Mouse (Mus musculus) urinary bladder, postnatal 25 days (tissue): ENCODE results near the gene Kcnk1.

Source experiments
- DNase-seq: peaks from one replicate; pipeline ENCODE4 v3.0.0; 2022; ENCODE audit warnings: low spot score

Gene Kcnk1

GRCm38 (mm10) chr8:125995101-125995986 is at the start of gene Kcnk1:
Gene Kcnk1, plus strand, starts transcription at chr8:125995170.
- peak; percentile 63 for DNase-seq

- no peak for DNase-seq
Observed at GRCm38 (mm10) chr8:125948696-125949308, 46.2 kb upstream of the Kcnk1 start.

GRCm38 (mm10) chr8:125950007-125950940 is 44.7 kb upstream of the Kcnk1 start:
- DNase-seq, result peak; percentile 77

- DNase-seq, result peak; percentile 49
Observed at GRCm38 (mm10) chr8:125955671-125956070, 39.3 kb upstream of the Kcnk1 start.

- DNase-seq, result no peak
Observed at GRCm38 (mm10) chr8:125956796-125957195, 38.2 kb upstream of the Kcnk1 start.

GRCm38 (mm10) chr8:125957226-125957993 is 37.6 kb upstream of the Kcnk1 start:
- no peak for DNase-seq

- DNase-seq, result no peak
Observed at GRCm38 (mm10) chr8:125957994-125958368, 37.0 kb upstream of the Kcnk1 start.

GRCm38 (mm10) chr8:125959363-125959771 is 35.6 kb upstream of the Kcnk1 start:
- DNase-seq, result no peak

GRCm38 (mm10) chr8:125960037-125960436 is 34.9 kb upstream of the Kcnk1 start:
- DNase-seq, result no peak

GRCm38 (mm10) chr8:125961790-125962189 is 33.2 kb upstream of the Kcnk1 start:
- no peak for DNase-seq

- DNase-seq, result no peak
Observed at GRCm38 (mm10) chr8:125963807-125964211, 31.2 kb upstream of the Kcnk1 start.

GRCm38 (mm10) chr8:125971336-125971735 is 23.6 kb upstream of the Kcnk1 start:
- no peak for DNase-seq

GRCm38 (mm10) chr8:125975981-125976380 is 19.0 kb upstream of the Kcnk1 start:
- DNase-seq, result no peak

- DNase-seq, result no peak
Observed at GRCm38 (mm10) chr8:125980826-125981225, 14.1 kb upstream of the Kcnk1 start.

GRCm38 (mm10) chr8:125983515-125983914 is 11.5 kb upstream of the Kcnk1 start:
- no peak for DNase-seq

- DNase-seq, result no peak
Observed at GRCm38 (mm10) chr8:125984140-125984539, 10.8 kb upstream of the Kcnk1 start.

- DNase-seq, result no peak
Observed at GRCm38 (mm10) chr8:125985364-125985763, 9.6 kb upstream of the Kcnk1 start.

GRCm38 (mm10) chr8:125986999-125987589 is 7.9 kb upstream of the Kcnk1 start:
- DNase-seq, result no peak

GRCm38 (mm10) chr8:125987996-125988395 is 7.0 kb upstream of the Kcnk1 start:
- no peak for DNase-seq

- DNase-seq, result no peak
Observed at GRCm38 (mm10) chr8:125993636-125994035, 1.3 kb upstream of the Kcnk1 start.
